30 mouse cellular contexts compared by ENCODE assay signal in genomic region chr2:52593260-52593659, GRCm38 (mm10).
DNase-seq lines count a peak whose midpoint lies in the region; ATAC-seq and TF ChIP-seq lines count a peak whose summit lies in the region.
"Had no signal": no experiment of that assay in that cellular context is flagged by ENCODE, and none has a peak within 500 bp of the region (broad histone marks: within the 10 kb centered on the region; RNA-seq: fewer than 3 reads in every experiment).

No protein-coding gene starts in this region.

- no peak for TF ChIP-seq EP300 in stomach, postnatal 0 days (optimal IDR thresholded peaks at IDR 0.05)

- TF ChIP-seq CTCF in stomach, postnatal 0 days (IDR thresholded peaks at IDR 0.05; ENCODE audit: low read depth) = no peak

- peak; percentile 48 for DNase-seq in forebrain, embryonic 11.5 days (ENCODE audit: low spot score)
- no peak for DNase-seq in stomach, postnatal 0 days (ENCODE audit: low spot score)
- peak; percentile 27 for DNase-seq in mesoderm, embryonic 11.5 days (ENCODE audit: low read depth, low spot score)
- no peak for DNase-seq in gastrocnemius, postnatal 25 days
- DNase-seq in right cerebral cortex, postnatal 25 days = no peak
- DNase-seq: adrenal gland, adult 8-10 months; cerebellum, adult 11 months; cerebellum, adult 9-10 months; cerebellum, postnatal 36 days; gastrocnemius, postnatal 14 days; heart, adult 2 months; heart, postnatal 4 days; kidney, adult 9 months; layer of hippocampus, postnatal 36 days; liver, embryonic 13.5 days; lung, adult 18-20 months; lung, postnatal 4 days; right cerebral cortex, postnatal 4 days; thymus, postnatal 14 days had no signal

- H3K9ac ChIP-seq in forebrain, embryonic 11.5 days (ENCODE audit: low read length) = no peak overlapping the region
- no peak overlapping the region for H3K9ac ChIP-seq in forebrain, embryonic 12.5 days
- no peak overlapping the region for H3K9ac ChIP-seq in stomach, embryonic 14.5 days (replicated peaks; ENCODE audit: low read depth, low read length)
- H3K9ac ChIP-seq in stomach, postnatal 0 days (ENCODE audit: low read length) = no peak overlapping the region
- H3K9ac ChIP-seq: embryonic facial prominence, embryonic 13.5 days; forebrain, embryonic 13.5 days; heart, embryonic 12.5 days; hindbrain, embryonic 13.5 days; limb, embryonic 15.5 days; liver, embryonic 13.5 days had no signal

- H3K4me2 ChIP-seq in forebrain, embryonic 11.5 days (ENCODE audit: low read depth, low read length, severe bottlenecking) = no peak overlapping the region
- no peak overlapping the region for H3K4me2 ChIP-seq in forebrain, embryonic 12.5 days
- H3K4me2 ChIP-seq in stomach, embryonic 14.5 days (replicated peaks; ENCODE audit: low read depth, low read length) = no peak overlapping the region
- no peak overlapping the region for H3K4me2 ChIP-seq in stomach, postnatal 0 days (replicated peaks; ENCODE audit: low read depth)
- H3K4me2 ChIP-seq: embryonic facial prominence, embryonic 13.5 days; forebrain, embryonic 13.5 days; heart, embryonic 12.5 days; hindbrain, embryonic 13.5 days; limb, embryonic 15.5 days; liver, embryonic 13.5 days had no signal

- 70% methylated on average over 5 of the region's 5 CpGs for WGBS in forebrain, embryonic 11.5 days
- 74% methylated on average over 5 of the region's 5 CpGs for WGBS in forebrain, embryonic 12.5 days
- 55% methylated on average over 5 of the region's 5 CpGs for WGBS in stomach, embryonic 14.5 days
- WGBS in stomach, postnatal 0 days = 54% methylated on average over 5 of the region's 5 CpGs

- no peaks in the 10 kb centered on the region for H3K27me3 ChIP-seq in forebrain, embryonic 11.5 days (ENCODE audit: control insufficient read depth, insufficient read depth, low read length)
- no peaks in the 10 kb centered on the region for H3K27me3 ChIP-seq in forebrain, embryonic 12.5 days
- no peaks in the 10 kb centered on the region for H3K27me3 ChIP-seq in stomach, embryonic 14.5 days (ENCODE audit: control insufficient read depth, insufficient read depth, low read length)
- no peaks in the 10 kb centered on the region for H3K27me3 ChIP-seq in stomach, postnatal 0 days (ENCODE audit: control insufficient read depth, insufficient read depth, low read length)
- H3K27me3 ChIP-seq: forebrain, embryonic 13.5 days; heart, embryonic 12.5 days; hindbrain, embryonic 13.5 days; limb, embryonic 15.5 days; liver, embryonic 13.5 days had no signal

- H3K4me3 ChIP-seq in forebrain, embryonic 11.5 days (ENCODE audit: low read depth, low read length) = no peak overlapping the region
- H3K4me3 ChIP-seq in forebrain, embryonic 12.5 days (replicated peaks) = no peak overlapping the region
- H3K4me3 ChIP-seq in stomach, embryonic 14.5 days (ENCODE audit: low read depth, low read length) = no peak overlapping the region
- no peak overlapping the region for H3K4me3 ChIP-seq in stomach, postnatal 0 days (ENCODE audit: low read depth, low read length)
- H3K4me3 ChIP-seq: embryonic facial prominence, embryonic 13.5 days; erythroblast, embryonic 14.5 days; forebrain, embryonic 13.5 days; heart, adult 2 months; heart, embryonic 12.5 days; hindbrain, embryonic 13.5 days; limb, embryonic 15.5 days; liver, embryonic 13.5 days had no signal

- H3K9me3 ChIP-seq in forebrain, embryonic 11.5 days (ENCODE audit: control insufficient read depth, low read length) = no peaks in the 10 kb centered on the region
- H3K9me3 ChIP-seq in forebrain, embryonic 12.5 days = no peaks in the 10 kb centered on the region
- H3K9me3 ChIP-seq in stomach, embryonic 14.5 days (ENCODE audit: control insufficient read depth, low read depth, low read length) = no peaks in the 10 kb centered on the region
- no peaks in the 10 kb centered on the region for H3K9me3 ChIP-seq in stomach, postnatal 0 days (ENCODE audit: control insufficient read depth, low read length)
- H3K9me3 ChIP-seq: embryonic facial prominence, embryonic 13.5 days; forebrain, embryonic 13.5 days; G1E; heart, embryonic 12.5 days; hindbrain, embryonic 13.5 days; limb, embryonic 15.5 days; liver, embryonic 13.5 days had no signal

- no peak for ATAC-seq in forebrain, embryonic 11.5 days (replicated peaks; ENCODE audit: low FRiP score)
- ATAC-seq in forebrain, embryonic 12.5 days (ENCODE audit: low FRiP score) = no peak
- ATAC-seq in stomach, embryonic 14.5 days (ENCODE audit: insufficient number of reproducible peaks, insufficient read depth, low FRiP score, low read depth) = peak; percentile 31; the same call in 1 of the 2 replicates
- ATAC-seq in stomach, postnatal 0 days (ENCODE audit: low FRiP score, low TSS enrichment) = no peak
- ATAC-seq: forebrain, embryonic 13.5 days; intestine, embryonic 16.5 days; lung, postnatal 0 days had no signal

- H3K27ac ChIP-seq in forebrain, embryonic 11.5 days (ENCODE audit: low read depth, low read length) = no peak overlapping the region
- no peak overlapping the region for H3K27ac ChIP-seq in forebrain, embryonic 12.5 days
- no peak overlapping the region for H3K27ac ChIP-seq in stomach, embryonic 14.5 days (ENCODE audit: low read length)
- H3K27ac ChIP-seq in stomach, postnatal 0 days (replicated peaks) = no peak overlapping the region
- H3K27ac ChIP-seq: embryonic facial prominence, embryonic 13.5 days; forebrain, embryonic 13.5 days; heart, adult 2 months; hindbrain, embryonic 13.5 days; limb, embryonic 15.5 days; liver, embryonic 13.5 days had no signal

- no peaks in the 10 kb centered on the region for H3K36me3 ChIP-seq in forebrain, embryonic 11.5 days (ENCODE audit: control insufficient read depth, insufficient read depth, low read length)
- no peaks in the 10 kb centered on the region for H3K36me3 ChIP-seq in forebrain, embryonic 12.5 days (replicated peaks)
- H3K36me3 ChIP-seq in stomach, embryonic 14.5 days (ENCODE audit: control insufficient read depth, insufficient read depth, low read length) = no peaks in the 10 kb centered on the region
- H3K36me3 ChIP-seq in stomach, postnatal 0 days (ENCODE audit: control insufficient read depth, insufficient read depth, low read length) = no peaks in the 10 kb centered on the region
- H3K36me3 ChIP-seq: embryonic facial prominence, embryonic 13.5 days; G1E; heart, embryonic 12.5 days; hindbrain, embryonic 13.5 days; limb, embryonic 15.5 days; liver, embryonic 13.5 days had no signal

- no peaks in the 10 kb centered on the region; the same call in 1 of the 2 replicates for H3K4me1 ChIP-seq in forebrain, embryonic 11.5 days (replicated peaks; ENCODE audit: control insufficient read depth, insufficient read depth, low read length)
- H3K4me1 ChIP-seq in forebrain, embryonic 12.5 days = peaks cover 15% of the 10 kb centered on the region; the same call in 1 of the 2 replicates
- H3K4me1 ChIP-seq in stomach, embryonic 14.5 days (ENCODE audit: control insufficient read depth, insufficient read depth, low read length) = no peaks in the 10 kb centered on the region
- H3K4me1 ChIP-seq in stomach, postnatal 0 days (replicated peaks; ENCODE audit: control insufficient read depth, insufficient read depth) = no peaks in the 10 kb centered on the region

Comparison
In these comparisons a context has a peak if more than half of its experiments do, and no peak if none do; other contexts are left out.
1. DNase-seq: peak in forebrain, embryonic 11.5 days (single experiment) and mesoderm, embryonic 11.5 days (single experiment); none in stomach, postnatal 0 days (single experiment), gastrocnemius, postnatal 25 days (single experiment) and right cerebral cortex, postnatal 25 days (single experiment).